Mouse (Mus musculus): Measurements from ENCODE around the gene Accsl.

Gene Accsl

GRCm38 (mm10) chr2:93886013-93886794 is 17.2 kb upstream of the Accsl start:
- TF ChIP-seq GATA4 (IDR thresholded peaks at IDR 0.05; ENCODE audit: insufficient replicate concordance, low read length), result no peak

DNA sequence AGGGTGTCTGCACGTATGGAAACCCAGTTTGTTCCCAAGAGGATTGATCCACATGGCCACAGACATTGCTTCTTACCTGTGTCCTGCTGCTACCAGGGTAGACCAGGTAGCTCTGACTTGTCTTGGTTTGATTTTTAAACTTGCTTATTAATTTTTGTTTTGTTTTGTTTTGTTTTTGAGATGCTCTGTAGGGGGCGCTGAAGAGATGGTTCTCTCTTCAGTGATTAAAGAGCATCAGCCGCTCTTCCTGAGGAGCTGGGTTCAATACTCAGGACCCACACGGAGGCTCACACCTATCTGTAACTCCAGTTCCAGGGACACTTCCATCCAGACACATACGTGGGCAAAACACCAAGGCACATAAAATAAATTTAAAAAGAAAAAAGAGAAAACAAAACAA is 14.1 kb upstream of the Accsl start:
- no peak for TF ChIP-seq GATA4 (IDR thresholded peaks at IDR 0.05; ENCODE audit: insufficient replicate concordance, low read length)

GRCm38 (mm10) chr2:93881640-93882367 is 12.8 kb upstream of the Accsl start:
- no peak for TF ChIP-seq GATA4 (IDR thresholded peaks at IDR 0.05; ENCODE audit: insufficient replicate concordance, low read length)

DNA sequence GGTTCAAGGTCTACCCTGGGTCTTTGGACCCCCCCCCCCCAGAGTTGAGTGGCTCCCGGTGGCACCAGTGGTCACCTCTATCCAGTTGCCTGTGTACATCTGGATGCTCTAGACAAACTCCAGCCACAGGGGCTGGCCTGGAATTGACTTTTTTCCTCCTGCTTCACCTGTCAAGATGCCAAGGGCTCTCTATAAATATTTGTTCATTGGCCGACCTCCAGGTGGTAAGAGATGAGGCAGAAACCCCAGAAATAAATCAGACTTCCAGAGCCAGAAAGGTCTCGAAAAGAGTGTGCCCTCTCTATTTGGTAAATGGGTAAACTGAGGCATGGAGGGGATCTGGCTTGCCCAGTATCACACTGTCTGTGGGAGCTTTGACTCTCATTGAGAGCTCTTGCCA is 12.0 kb upstream of the Accsl start:
- no peak for TF ChIP-seq GATA4 (IDR thresholded peaks at IDR 0.05; ENCODE audit: insufficient replicate concordance, low read length)

DNA sequence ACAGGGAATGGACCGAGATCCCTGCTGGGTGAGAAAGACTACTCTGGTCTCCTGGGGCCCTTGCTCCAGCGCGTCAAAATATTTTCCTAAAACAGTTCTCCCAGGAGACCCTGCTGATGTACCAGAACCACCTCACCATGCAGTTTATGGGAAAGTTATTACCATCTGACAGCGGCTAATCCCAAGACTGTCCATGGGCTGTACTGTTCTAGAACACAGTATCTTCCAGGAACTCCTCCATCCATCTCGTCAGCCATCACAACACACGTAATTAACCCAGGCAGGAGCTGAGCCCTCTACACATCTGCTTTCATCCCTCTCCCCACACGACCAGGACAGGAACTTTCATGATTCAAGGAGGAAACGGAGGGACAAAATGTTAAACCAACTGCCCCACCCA is 11.5 kb upstream of the Accsl start:
- no peak for TF ChIP-seq GATA4 (IDR thresholded peaks at IDR 0.05; ENCODE audit: insufficient replicate concordance, low read length)

DNA sequence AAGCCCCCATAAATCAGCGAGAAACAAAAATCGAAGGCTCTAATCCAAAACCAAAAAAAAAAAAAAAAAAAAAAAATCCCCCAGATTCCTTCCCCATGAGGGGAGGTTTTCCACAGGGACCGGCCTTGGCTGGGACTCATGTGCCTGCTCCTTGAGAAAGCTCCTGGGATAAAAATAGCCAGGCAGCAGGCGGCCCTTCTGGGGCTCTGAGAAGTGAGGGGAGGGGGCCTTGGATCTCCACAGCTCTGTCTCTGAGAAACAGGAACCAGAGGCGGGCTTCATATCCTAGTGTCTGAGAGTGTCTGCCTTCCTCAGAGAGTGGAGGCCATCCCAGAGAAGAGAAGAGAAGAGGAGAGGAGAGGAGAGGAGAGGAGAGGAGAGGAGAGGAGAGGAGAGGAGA is 8.0 kb upstream of the Accsl start:
- TF ChIP-seq GATA4 (IDR thresholded peaks at IDR 0.05; ENCODE audit: insufficient replicate concordance, low read length), result no peak

DNA sequence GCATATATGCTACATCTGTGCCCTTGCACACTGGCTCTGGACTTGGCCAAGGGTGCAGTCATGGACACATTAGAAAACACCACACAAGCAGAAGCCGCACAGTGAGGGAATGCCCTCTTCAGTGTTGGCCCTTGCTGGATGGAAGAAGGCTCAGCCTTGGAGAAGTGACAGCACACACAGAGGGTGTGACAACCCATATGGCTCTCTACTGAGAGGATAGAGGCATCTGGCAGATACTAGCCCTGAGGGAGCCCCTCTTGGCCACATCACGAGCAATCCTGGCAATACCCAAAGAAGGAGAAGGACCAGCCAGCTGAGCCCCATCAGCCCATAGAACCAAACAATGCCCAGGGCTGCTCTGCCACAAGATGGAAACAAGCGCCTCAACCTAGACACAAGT is 5.6 kb upstream of the Accsl start:
- no peak for TF ChIP-seq GATA4 (IDR thresholded peaks at IDR 0.05; ENCODE audit: insufficient replicate concordance, low read length)

GRCm38 (mm10) chr2:93874227-93874514 is 5.2 kb upstream of the Accsl start:
- no peak for TF ChIP-seq GATA4 (IDR thresholded peaks at IDR 0.05; ENCODE audit: insufficient replicate concordance, low read length)

DNA sequence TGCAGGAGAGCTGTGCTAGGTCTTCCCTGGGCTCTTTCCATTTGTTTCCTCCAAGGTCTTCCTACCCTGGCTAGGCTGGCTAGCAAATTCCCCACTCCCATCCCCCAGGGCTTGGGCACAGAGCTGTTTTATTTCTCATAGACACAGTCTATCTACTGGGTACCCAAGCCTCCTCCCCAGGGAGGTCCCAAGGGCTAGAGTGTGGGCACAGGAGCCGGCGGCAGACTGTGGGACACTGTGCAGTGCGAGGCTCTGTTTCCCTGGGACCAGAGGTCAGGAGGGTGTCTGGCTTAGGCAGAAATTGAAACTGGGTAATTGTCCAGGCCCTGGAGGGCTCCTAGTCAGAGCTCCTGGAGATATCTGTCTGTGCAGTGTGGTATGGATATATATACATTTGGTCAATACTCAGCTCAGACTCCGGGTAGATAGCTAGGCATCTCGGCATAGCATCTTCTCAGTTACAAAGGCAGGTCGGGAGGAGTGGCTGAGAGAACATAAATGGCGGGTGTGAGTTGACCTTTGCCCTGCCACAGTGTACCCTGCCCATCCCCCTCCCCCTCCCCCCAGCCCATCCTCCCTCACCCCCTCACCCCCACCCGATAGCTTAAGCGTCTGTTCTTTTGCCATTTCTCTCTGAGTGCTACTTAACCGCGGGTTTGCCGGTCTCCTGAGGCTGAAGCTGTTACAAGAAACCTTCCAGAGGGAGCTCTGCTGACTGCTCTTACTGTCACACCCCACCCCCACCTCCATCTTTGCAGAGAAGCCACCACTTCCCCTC is 4.7 kb upstream of the Accsl start:
- no peak for TF ChIP-seq GATA4 (IDR thresholded peaks at IDR 0.05; ENCODE audit: insufficient replicate concordance, low read length)

DNA sequence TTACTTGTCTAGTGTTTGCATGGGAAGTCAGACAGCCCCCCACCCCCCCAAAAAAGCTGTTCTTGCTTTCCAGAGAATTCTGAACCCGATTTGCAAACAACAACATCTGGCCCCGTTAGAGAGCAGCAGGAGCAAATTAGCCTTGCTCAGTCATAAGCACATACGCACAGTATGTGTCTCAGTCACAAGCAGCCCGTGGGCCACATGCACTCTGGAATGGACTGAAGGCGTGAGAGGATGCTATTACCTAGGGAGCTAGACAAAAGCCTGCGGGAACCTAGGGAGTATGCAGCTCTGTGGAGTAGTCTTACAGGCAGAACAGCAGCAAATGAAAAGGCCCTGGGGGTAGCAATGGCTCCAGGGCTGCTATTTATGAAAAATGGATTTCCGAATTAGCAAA is 3.3 kb upstream of the Accsl start:
- no peak for TF ChIP-seq GATA4 (IDR thresholded peaks at IDR 0.05; ENCODE audit: insufficient replicate concordance, low read length)

- TF ChIP-seq GATA4 (IDR thresholded peaks at IDR 0.05; ENCODE audit: insufficient replicate concordance, low read length), result no peak
Observed at GRCm38 (mm10) chr2:93871411-93871925, 2.5 kb upstream of the Accsl start.

GRCm38 (mm10) chr2:93870842-93871241 is 1.9 kb upstream of the Accsl start:
- TF ChIP-seq GATA4 (IDR thresholded peaks at IDR 0.05; ENCODE audit: insufficient replicate concordance, low read length), result no peak

GRCm38 (mm10) chr2:93868566-93868965 is 391 bp downstream of the Accsl start:
- TF ChIP-seq GATA4 (IDR thresholded peaks at IDR 0.05; ENCODE audit: insufficient replicate concordance, low read length), result no peak

GRCm38 (mm10) chr2:93863229-93863628 is 5.7 kb downstream of the Accsl start:
- TF ChIP-seq GATA4 (IDR thresholded peaks at IDR 0.05; ENCODE audit: insufficient replicate concordance, low read length), result no peak

GRCm38 (mm10) chr2:93858845-93859244 is 10.1 kb downstream of the Accsl start:
- TF ChIP-seq GATA4 (IDR thresholded peaks at IDR 0.05; ENCODE audit: insufficient replicate concordance, low read length), result no peak

DNA sequence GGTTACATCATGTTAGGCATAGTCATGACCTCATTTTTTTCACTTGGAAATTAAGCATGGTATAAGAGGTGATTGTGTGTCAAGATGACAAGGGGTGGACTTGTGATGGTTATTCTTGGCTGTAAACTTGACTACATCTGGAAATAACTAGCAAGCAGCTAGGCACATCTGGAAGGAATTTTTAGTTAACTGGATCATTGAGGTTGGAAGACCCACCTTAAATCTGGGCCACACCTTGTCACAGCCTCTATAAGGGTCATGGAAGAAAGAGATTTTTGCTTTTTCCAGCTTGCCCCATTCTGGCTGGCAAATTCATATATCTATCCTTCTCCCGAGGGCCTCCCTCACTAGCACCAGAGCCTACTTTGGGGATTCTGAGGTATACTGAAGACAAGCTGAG is 17.7 kb downstream of the Accsl start:
- TF ChIP-seq GATA4 (IDR thresholded peaks at IDR 0.05; ENCODE audit: insufficient replicate concordance, low read length), result no peak

Data from liver, adult (tissue).